Mouse (Mus musculus) lung, adult 2 months (tissue): ENCODE results near the gene Josd1.

Source experiments
- CTCF ChIP-seq: fragments of 200-500 bp; IDR thresholded peaks from 2 replicates; pipeline ENCODE4 v1.5.1; 2011; ENCODE audit warnings: mild to moderate bottlenecking, low read length, control low read depth; ENCODE audit not compliant: insufficient read depth
- POLR2A ChIP-seq: fragments of 200-500 bp; IDR thresholded peaks from 2 replicates; pipeline ENCODE4 v1.6.1; 2011; ENCODE audit warnings: low read depth, mild to moderate bottlenecking, control low read depth, low read length, borderline replicate concordance; ENCODE audit errors: extremely low read depth

- TF ChIP-seq CTCF (no peak), POLR2A (no peak)
Observed at GRCm38 (mm10) chr15:79664666-79665065, 23.1 kb downstream of the Josd1 start.
